Mouse (Mus musculus): ENCODE measurements around the gene 2410002F23Rik. TPM values are rescaled to one million over a fixed set of nuclear protein-coding genes. Genes with fewer than 3 reads are reported as not detected.

Gene 2410002F23Rik
- polyA plus RNA-seq, 1 experiment from 2014 or later, result 221 TPM

DNA sequence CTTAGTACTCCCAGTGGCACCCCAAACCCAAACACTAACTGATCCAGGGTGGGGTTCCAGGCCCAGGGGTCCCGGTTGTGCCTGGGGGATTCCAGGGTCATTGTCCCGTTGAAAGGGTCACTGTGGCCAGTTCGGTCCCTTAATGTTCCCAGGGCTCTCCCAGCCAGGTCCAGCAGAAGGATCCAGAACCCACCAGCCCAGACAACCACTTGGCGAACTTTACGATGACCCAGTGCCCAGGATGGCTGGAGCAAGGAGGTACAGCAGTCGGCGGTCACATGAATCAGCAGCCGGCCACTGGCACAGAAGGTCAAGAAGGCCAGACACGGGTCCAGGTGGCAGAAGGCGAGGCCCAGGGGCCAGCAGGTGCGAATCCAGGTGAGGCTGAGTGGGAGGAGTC lies 21.6 kb downstream of the 2410002F23Rik start:
- Histone ChIP-seq H3K9ac (no peak overlapping the region), H3K4me1 (replicated peaks) (peaks cover 5% of the 10 kb centered on the region), H3K36me3 (no peaks in the 10 kb centered on the region), H3K27me3 (no peaks in the 10 kb centered on the region), H3K27ac (replicated peaks) (no peak overlapping the region), H3K4me3 (no peak overlapping the region), H3K9me3 (no peaks in the 10 kb centered on the region), H3K4me2 (no peak overlapping the region)
- 88% methylated on average over 11 of the region's 11 CpGs for WGBS
- no peak for ATAC-seq (ENCODE audit: low FRiP score, low read depth)

DNA sequence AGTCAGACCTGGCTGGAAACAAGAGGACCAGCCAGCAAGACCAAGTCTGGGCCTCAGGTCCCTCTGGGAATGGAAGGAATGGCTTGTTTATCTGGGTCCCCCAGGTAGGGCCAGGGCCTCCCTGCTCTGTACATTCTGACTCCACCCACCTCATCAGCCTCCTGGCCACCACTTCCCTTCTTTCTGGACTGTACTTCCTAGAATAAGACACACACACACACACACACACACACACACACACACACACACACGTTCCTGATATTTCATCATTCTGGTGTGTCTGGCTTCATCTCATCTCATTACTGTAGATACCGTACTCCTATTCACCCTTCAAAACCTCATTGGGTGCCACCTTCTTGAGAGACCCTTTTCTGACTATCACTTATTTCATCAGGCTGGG lies 22.9 kb downstream of the 2410002F23Rik start:
- WGBS, result 84% methylated on average over 2 of the region's 2 CpGs
- Histone ChIP-seq H3K36me3 (no peaks in the 10 kb centered on the region), H3K4me2 (no peak overlapping the region), H3K27ac (replicated peaks) (no peak overlapping the region), H3K9ac (no peak overlapping the region), H3K4me1 (replicated peaks) (no peaks in the 10 kb centered on the region), H3K4me3 (no peak overlapping the region), H3K27me3 (0 out of 2 replicates have a peak, but pooled peaks cover 4% of the 10 kb centered on the region), H3K9me3 (no peaks in the 10 kb centered on the region)
- ATAC-seq (ENCODE audit: low FRiP score, low read depth), result no peak

GRCm38 (mm10) chr7:44271309-44271708 lies 24.8 kb downstream of the 2410002F23Rik start:
- WGBS, result 78% methylated on average over 2 of the region's 2 CpGs
- H3K4me3 ChIP-seq, result no peak overlapping the region
- H3K36me3 ChIP-seq, result no peaks in the 10 kb centered on the region
- no peak for ATAC-seq (ENCODE audit: low FRiP score, low read depth)
- no peak overlapping the region for H3K27ac ChIP-seq (replicated peaks)
- no peak overlapping the region for H3K9ac ChIP-seq
- no peak overlapping the region for H3K4me2 ChIP-seq
- H3K27me3 ChIP-seq, result 0 out of 2 replicates have a peak, but pooled peaks cover 4% of the 10 kb centered on the region
- no peaks in the 10 kb centered on the region for H3K4me1 ChIP-seq (replicated peaks)
- no peaks in the 10 kb centered on the region for H3K9me3 ChIP-seq

DNA sequence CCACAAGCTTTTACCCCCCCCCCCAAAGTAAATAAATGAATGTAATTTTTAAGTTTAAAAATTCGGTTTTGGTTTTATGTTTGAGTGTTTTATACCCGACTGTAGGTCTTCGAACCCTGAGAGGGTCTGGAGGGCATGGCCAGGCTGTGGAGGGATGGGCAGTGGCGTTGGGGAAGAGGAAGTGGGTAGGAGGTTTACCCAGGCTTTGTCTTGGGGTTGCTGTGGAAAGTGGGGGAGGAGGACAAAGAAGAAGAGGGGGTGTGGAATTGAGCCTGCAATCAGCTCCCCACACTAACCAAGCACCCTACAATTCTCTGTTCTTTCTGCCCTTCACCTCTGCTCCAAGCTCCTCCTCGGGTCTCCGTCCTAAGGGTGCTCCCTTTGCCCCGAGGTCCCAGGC lies 26.0 kb downstream of the 2410002F23Rik start:
- no peak overlapping the region for H3K4me2 ChIP-seq
- H3K27me3 ChIP-seq, result 0 out of 2 replicates have a peak, but pooled peaks cover 4% of the 10 kb centered on the region
- H3K4me1 ChIP-seq (replicated peaks), result no peaks in the 10 kb centered on the region
- ATAC-seq (ENCODE audit: low FRiP score, low read depth), result no peak
- 87% methylated on average over 7 of the region's 7 CpGs for WGBS
- H3K36me3 ChIP-seq, result no peaks in the 10 kb centered on the region
- no peak overlapping the region for H3K4me3 ChIP-seq
- no peaks in the 10 kb centered on the region for H3K9me3 ChIP-seq
- no peak overlapping the region for H3K9ac ChIP-seq
- no peak overlapping the region for H3K27ac ChIP-seq (replicated peaks)

- Histone ChIP-seq H3K4me3 (no peak overlapping the region), H3K27me3 (0 out of 2 replicates have a peak, but pooled peaks cover 4% of the 10 kb centered on the region), H3K36me3 (no peaks in the 10 kb centered on the region), H3K4me2 (no peak overlapping the region), H3K9ac (no peak overlapping the region), H3K4me1 (replicated peaks) (no peaks in the 10 kb centered on the region), H3K9me3 (no peaks in the 10 kb centered on the region), H3K27ac (replicated peaks) (no peak overlapping the region)
- ATAC-seq (ENCODE audit: low FRiP score, low read depth), result no peak
- WGBS, result 43% methylated on average over 7 of the region's 7 CpGs
Observed at GRCm38 (mm10) chr7:44273446-44273845, 26.9 kb downstream of the 2410002F23Rik start.

GRCm38 (mm10) chr7:44274096-44274495 lies 27.6 kb downstream of the 2410002F23Rik start:
- 44% methylated on average over 11 of the region's 11 CpGs for WGBS
- H3K27ac ChIP-seq (replicated peaks), result no peak overlapping the region
- no peaks in the 10 kb centered on the region for H3K4me1 ChIP-seq (replicated peaks)
- no peaks in the 10 kb centered on the region for H3K9me3 ChIP-seq
- H3K36me3 ChIP-seq, result no peaks in the 10 kb centered on the region
- H3K27me3 ChIP-seq, result 0 out of 2 replicates have a peak, but pooled peaks cover 4% of the 10 kb centered on the region
- no peak overlapping the region for H3K4me2 ChIP-seq
- H3K4me3 ChIP-seq, result no peak overlapping the region
- H3K9ac ChIP-seq, result no peak overlapping the region
- no peak for ATAC-seq (ENCODE audit: low FRiP score, low read depth)

DNA sequence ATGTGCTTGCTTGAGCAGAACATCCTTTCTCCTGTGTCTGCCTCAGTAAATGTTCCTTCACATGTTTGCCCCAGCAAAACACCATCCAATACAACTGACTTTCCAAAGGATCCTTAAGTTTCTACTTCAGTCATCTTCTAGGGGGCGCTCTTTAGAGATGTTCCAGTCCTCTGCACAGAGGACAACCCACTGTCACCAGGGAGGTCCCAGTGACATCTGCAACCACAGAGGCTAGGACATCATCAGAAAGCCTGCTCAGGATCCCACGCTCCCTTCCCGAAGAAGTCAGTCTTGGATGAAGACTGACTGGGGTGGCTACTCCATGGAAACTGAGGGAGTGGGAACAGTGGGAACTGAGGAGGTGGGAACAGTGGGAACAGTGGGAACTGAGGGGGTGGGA lies 29.0 kb downstream of the 2410002F23Rik start:
- Histone ChIP-seq H3K4me2 (no peak overlapping the region), H3K27me3 (0 out of 2 replicates have a peak, but pooled peaks cover 4% of the 10 kb centered on the region), H3K4me3 (no peak overlapping the region), H3K4me1 (replicated peaks) (no peaks in the 10 kb centered on the region), H3K27ac (replicated peaks) (no peak overlapping the region), H3K9me3 (no peaks in the 10 kb centered on the region), H3K36me3 (no peaks in the 10 kb centered on the region), H3K9ac (no peak overlapping the region)
- 84% methylated on average over 3 of the region's 3 CpGs for WGBS
- no peak for ATAC-seq (ENCODE audit: low FRiP score, low read depth)

DNA sequence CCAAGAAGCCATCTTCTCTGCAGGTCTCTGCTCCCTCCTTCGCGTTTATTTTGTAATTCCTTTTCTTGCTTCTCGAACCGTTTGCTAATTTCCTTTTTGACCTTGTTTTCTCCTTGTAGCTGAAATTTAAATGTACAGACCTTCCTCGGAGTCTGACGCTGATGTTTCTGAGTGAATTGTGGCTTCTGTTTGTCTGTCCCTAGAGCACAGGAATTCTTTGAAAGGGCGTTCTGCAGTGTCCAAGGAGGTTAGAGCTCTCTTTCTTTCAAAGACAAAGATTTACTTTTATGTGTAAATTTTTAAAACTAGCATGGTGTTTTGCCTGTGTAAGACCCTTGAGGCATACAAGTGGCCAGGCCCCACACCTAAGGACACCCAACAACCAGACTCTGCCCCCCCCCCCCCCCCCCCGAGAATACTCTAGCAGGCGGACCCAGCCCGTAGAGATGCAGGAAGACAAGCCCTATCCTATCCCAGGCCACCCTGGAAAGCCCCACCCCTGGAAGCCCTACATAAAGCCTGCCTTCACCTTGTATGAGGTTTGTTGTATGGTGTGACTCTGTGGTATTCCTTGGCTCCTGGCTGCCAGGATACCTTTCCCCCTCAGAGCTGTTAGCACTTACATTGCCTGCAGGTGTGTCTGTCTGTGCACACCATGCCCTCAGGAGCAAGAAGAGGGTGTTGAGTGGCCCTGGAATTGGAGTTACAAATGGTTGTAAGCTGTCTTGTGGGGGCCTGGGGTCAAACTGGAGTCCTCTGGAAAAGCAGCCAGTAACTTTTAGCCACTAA lies 30.1 kb downstream of the 2410002F23Rik start:
- no peak overlapping the region for H3K4me3 ChIP-seq
- no peak overlapping the region for H3K27ac ChIP-seq (replicated peaks)
- H3K4me2 ChIP-seq, result no peak overlapping the region
- 67% methylated on average over 9 of the region's 10 CpGs for WGBS
- H3K9me3 ChIP-seq, result no peaks in the 10 kb centered on the region
- H3K27me3 ChIP-seq, result 0 out of 2 replicates have a peak, but pooled peaks cover 4% of the 10 kb centered on the region
- H3K9ac ChIP-seq, result no peak overlapping the region
- H3K4me1 ChIP-seq (replicated peaks), result 0 out of 2 replicates have a peak, but pooled peaks cover 3% of the 10 kb centered on the region
- H3K36me3 ChIP-seq, result no peaks in the 10 kb centered on the region
- ATAC-seq (ENCODE audit: low FRiP score, low read depth), result no peak

DNA sequence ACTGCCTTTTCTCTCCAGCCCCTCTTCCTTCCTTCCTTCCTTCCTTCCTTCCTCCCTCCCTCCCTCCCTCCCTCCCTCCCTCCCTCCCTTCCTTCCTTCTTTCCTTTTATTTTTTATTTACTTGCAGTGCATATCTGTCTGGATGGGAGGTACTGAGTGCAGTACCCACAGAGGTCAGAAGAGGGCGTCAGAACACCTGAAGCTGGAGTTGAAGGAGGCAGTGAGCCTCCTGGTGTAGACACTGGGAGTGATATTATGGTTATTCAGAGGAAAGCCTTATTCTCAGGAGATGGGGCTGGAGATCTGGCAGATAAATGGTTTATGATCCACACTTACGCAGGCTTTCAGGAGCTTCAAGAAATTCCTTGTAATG lies 30.7 kb downstream of the 2410002F23Rik start:
- 0 out of 2 replicates have a peak, but pooled peaks cover 4% of the 10 kb centered on the region for H3K27me3 ChIP-seq
- no peak for ATAC-seq (ENCODE audit: low FRiP score, low read depth)
- no peaks in the 10 kb centered on the region for H3K9me3 ChIP-seq
- no peak overlapping the region for H3K4me3 ChIP-seq
- 0 out of 2 replicates have a peak, but pooled peaks cover 6% of the 10 kb centered on the region for H3K4me1 ChIP-seq (replicated peaks)
- no peaks in the 10 kb centered on the region for H3K36me3 ChIP-seq
- no peak overlapping the region for H3K4me2 ChIP-seq
- no peak overlapping the region for H3K9ac ChIP-seq
- no peak overlapping the region for H3K27ac ChIP-seq (replicated peaks)
- 35% methylated on average over 2 of the region's 2 CpGs for WGBS

GRCm38 (mm10) chr7:44280959-44281358 lies 34.4 kb downstream of the 2410002F23Rik start:
- 77% methylated on average over 1 of the region's 1 CpGs for WGBS
- no peak for ATAC-seq (ENCODE audit: low FRiP score, low read depth)
- H3K27me3 ChIP-seq, result no peaks in the 10 kb centered on the region
- H3K4me3 ChIP-seq, result no peak overlapping the region
- H3K9me3 ChIP-seq, result no peaks in the 10 kb centered on the region
- H3K4me1 ChIP-seq (replicated peaks), result 0 out of 2 replicates have a peak, but pooled peaks cover 6% of the 10 kb centered on the region
- no peaks in the 10 kb centered on the region for H3K36me3 ChIP-seq
- no peak overlapping the region for H3K27ac ChIP-seq (replicated peaks)
- no peak overlapping the region for H3K9ac ChIP-seq
- no peak overlapping the region for H3K4me2 ChIP-seq

DNA sequence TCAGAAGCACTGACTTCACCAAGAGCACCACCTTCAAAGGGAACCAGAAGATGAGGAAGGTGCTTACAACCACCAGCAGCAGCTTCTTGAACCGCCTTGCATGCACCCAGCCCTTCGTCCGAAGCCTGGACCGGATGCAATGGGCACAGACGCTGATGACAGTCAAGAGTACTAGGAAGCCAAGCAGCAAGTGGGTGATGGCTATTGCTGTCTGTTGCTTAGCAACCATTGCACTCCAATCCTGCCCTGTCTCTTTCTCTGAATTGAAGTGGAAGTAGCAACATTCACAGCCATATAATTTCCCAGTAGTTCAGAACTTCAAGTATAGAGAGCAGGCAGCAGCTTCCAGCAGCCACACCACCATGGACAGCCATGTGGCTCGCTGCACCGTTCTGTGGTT lies 35.1 kb downstream of the 2410002F23Rik start:
- no peak overlapping the region; the same call in 1 of the 2 replicates for H3K27ac ChIP-seq (replicated peaks)
- ATAC-seq (ENCODE audit: low FRiP score, low read depth), result no peak; the same call in 1 of the 2 replicates

DNA sequence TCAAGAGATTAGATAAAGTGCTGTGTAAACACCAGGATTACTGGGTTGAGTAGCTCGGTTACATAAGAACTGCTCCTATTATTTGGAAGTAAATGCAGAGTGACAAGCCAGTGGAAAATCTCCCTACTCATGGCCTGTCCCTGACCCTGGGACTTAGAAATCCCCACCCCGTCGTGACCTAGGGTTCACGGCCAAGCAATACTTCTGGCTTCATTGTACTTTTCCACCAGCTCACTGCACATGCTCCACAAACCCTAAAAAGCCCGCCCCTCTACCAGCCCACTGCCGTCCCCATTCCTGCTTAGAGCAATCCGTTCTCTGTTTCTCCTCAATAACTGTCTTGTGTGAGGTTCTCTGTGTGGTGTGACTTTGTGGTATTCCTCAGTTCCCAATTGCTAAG lies 41.2 kb downstream of the 2410002F23Rik start:
- WGBS, result 73% methylated on average over 7 of the region's 7 CpGs
- H3K4me2 ChIP-seq, result no peak overlapping the region
- no peak overlapping the region for H3K27ac ChIP-seq (replicated peaks)
- H3K4me1 ChIP-seq (replicated peaks), result no peaks in the 10 kb centered on the region
- ATAC-seq (ENCODE audit: low FRiP score, low read depth), result no peak
- peaks cover 2% of the 10 kb centered on the region; the same call in 1 of the 2 replicates for H3K27me3 ChIP-seq
- no peak overlapping the region for H3K9ac ChIP-seq
- no peaks in the 10 kb centered on the region for H3K9me3 ChIP-seq
- H3K36me3 ChIP-seq, result no peaks in the 10 kb centered on the region
- no peak overlapping the region for H3K4me3 ChIP-seq

More for the DNA sequence above, 35.1 kb downstream of the 2410002F23Rik start:
- Histone ChIP-seq H3K4me2 (no peak overlapping the region), H3K9ac (no peak overlapping the region), H3K36me3 (no peaks in the 10 kb centered on the region), H3K4me1 (replicated peaks) (0 out of 2 replicates have a peak, but pooled peaks cover 6% of the 10 kb centered on the region), H3K27me3 (no peaks in the 10 kb centered on the region), H3K9me3 (no peaks in the 10 kb centered on the region), H3K4me3 (no peak overlapping the region)
- 62% methylated on average over 7 of the region's 7 CpGs for WGBS
